Comparison of ENCODE assay signal across 8 mouse cellular contexts in the genomic region with DNA sequence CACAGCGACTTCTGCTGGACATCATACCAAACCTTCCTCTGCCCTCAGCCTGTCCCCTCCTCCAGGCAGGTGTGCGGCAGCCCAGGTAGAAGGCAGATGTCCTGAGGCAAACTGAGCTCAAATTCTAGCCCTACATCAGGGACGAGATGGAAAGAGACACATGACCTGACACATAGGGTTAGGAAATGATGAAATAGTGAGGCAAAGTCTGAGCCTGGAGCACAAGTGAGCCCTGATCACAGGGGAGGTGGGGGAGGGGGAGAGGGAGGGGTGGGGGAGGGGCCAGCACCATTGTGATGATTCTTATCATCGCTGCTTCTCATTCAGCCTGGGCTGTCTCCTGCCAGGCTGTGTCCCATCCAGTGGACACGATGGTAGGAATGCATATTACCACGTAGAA. TPM values are rescaled to one million over a fixed set of nuclear protein-coding genes. Genes with fewer than 3 reads are reported as not detected.
DNase-seq lines count a peak whose midpoint lies in the region; ATAC-seq and TF ChIP-seq lines count a peak whose summit lies in the region.

No protein-coding gene starts in this region.

- peaks cover 26 to 40% of the 10 kb centered on the region in 2 experiments for H3K4me1 ChIP-seq in heart, embryonic 14.5 days (ENCODE audit: control insufficient read depth in 2 of 2, insufficient read depth in 2 of 2, low read length in 2 of 2)
- H3K4me1 ChIP-seq in embryonic facial prominence, embryonic 12.5 days = peaks cover 22% of the 10 kb centered on the region
- peaks cover 12 to 22% of the 10 kb centered on the region in 2 experiments for H3K4me1 ChIP-seq in liver, embryonic 14.5 days (replicated peaks; ENCODE audit: control insufficient read depth in 2 of 2, insufficient read depth in 2 of 2, low read length in 1 of 2)

- intact Hi-C loops in heart, postnatal 36 days (cut with DNase I) = loop anchor here (2.0 kb wide), 1 partner anchor 15 kb away; no protein-coding TSS in a partner anchor

- 44% methylated on average over 6 of the region's 6 CpGs for WGBS in heart, embryonic 14.5 days
- WGBS in embryonic facial prominence, embryonic 12.5 days = 59% methylated on average over 6 of the region's 6 CpGs
- 63% methylated on average over 6 of the region's 6 CpGs for WGBS in liver, embryonic 14.5 days (ENCODE audit: insufficient replicate concordance)

- no peaks in the 10 kb centered on the region for H3K9me3 ChIP-seq in heart, embryonic 14.5 days (ENCODE audit: control insufficient read depth, low read length)
- H3K9me3 ChIP-seq in embryonic facial prominence, embryonic 12.5 days = no peaks in the 10 kb centered on the region
- no peaks in the 10 kb centered on the region for H3K9me3 ChIP-seq in liver, embryonic 14.5 days (ENCODE audit: control insufficient read depth, low read length)

- no peak overlapping the region for H3K4me3 ChIP-seq in heart, embryonic 14.5 days (ENCODE audit: control insufficient read depth in 1 of 2, insufficient read depth in 1 of 2, low read depth in 1 of 2, low read length in 2 of 2)
- no peak overlapping the region for H3K4me3 ChIP-seq in embryonic facial prominence, embryonic 12.5 days
- H3K4me3 ChIP-seq in liver, embryonic 14.5 days (ENCODE audit: insufficient read depth in 1 of 2, low read depth in 2 of 2, low read length in 2 of 2) = no peak overlapping the region

- no peak for TF ChIP-seq CTCF in liver, embryonic 14.5 days (IDR thresholded peaks at IDR 0.05; ENCODE audit: low read depth)

- peak overlapping the region; percentile 13 to 66 for H3K27ac ChIP-seq in heart, embryonic 14.5 days (replicated peaks in 1 of 2; ENCODE audit: control insufficient read depth in 1 of 2, insufficient read depth in 1 of 2, low read depth in 2 of 2, low read length in 2 of 2)
- H3K27ac ChIP-seq in embryonic facial prominence, embryonic 12.5 days = peak overlapping the region; percentile 23; the same call in 1 of the 2 replicates
- H3K27ac ChIP-seq in liver, embryonic 14.5 days = no peak overlapping the region; the same call in 1 of the 2 replicates

- H3K36me3 ChIP-seq in heart, embryonic 14.5 days (ENCODE audit: control insufficient read depth, insufficient read depth, low read length) = peaks cover 12% of the 10 kb centered on the region; the same call in 1 of the 2 replicates
- H3K36me3 ChIP-seq in embryonic facial prominence, embryonic 12.5 days = peaks cover 2% of the 10 kb centered on the region; the same call in 1 of the 2 replicates
- H3K36me3 ChIP-seq in liver, embryonic 14.5 days (replicated peaks; ENCODE audit: control insufficient read depth, insufficient read depth, low read depth) = no peaks in the 10 kb centered on the region

- no peak for TF ChIP-seq EP300 in liver, embryonic 14.5 days (IDR thresholded peaks at IDR 0.05; ENCODE audit: low read depth)

- H3K27me3 ChIP-seq in heart, embryonic 14.5 days (ENCODE audit: control insufficient read depth, insufficient read depth, low read length) = no peaks in the 10 kb centered on the region
- H3K27me3 ChIP-seq in embryonic facial prominence, embryonic 12.5 days = no peaks in the 10 kb centered on the region
- H3K27me3 ChIP-seq in liver, embryonic 14.5 days (ENCODE audit: control insufficient read depth, insufficient read depth, low read length) = no peaks in the 10 kb centered on the region

- peak overlapping the region; percentile 57; the same call in 1 of the 2 replicates for H3K9ac ChIP-seq in heart, embryonic 14.5 days (ENCODE audit: low read length)
- no peak overlapping the region for H3K9ac ChIP-seq in embryonic facial prominence, embryonic 12.5 days
- H3K9ac ChIP-seq in liver, embryonic 14.5 days (replicated peaks) = no peak overlapping the region

- DNase-seq in heart, postnatal 36 days = no peak
- peak; percentile 51 for DNase-seq in 3T3-L1 (ENCODE audit: low read depth, low spot score)
- no peak for DNase-seq in liver, embryonic 14.5 days (ENCODE audit: low read depth in 3 of 3, low spot score in 3 of 3)
- no peak for DNase-seq in right cerebral cortex, postnatal 10 days (ENCODE audit: low spot score in 2 of 2)
- DNase-seq in adrenal gland, adult 2 months = no peak
- no peak for DNase-seq in gastrocnemius, postnatal 25 days

- ATAC-seq in heart, embryonic 14.5 days (ENCODE audit: insufficient number of reproducible peaks, insufficient read depth, low FRiP score, low read depth) = no peak
- no peak for ATAC-seq in embryonic facial prominence, embryonic 12.5 days (ENCODE audit: insufficient number of reproducible peaks, insufficient read depth, low FRiP score, low TSS enrichment)
- ATAC-seq in liver, embryonic 14.5 days (ENCODE audit: insufficient read depth) = peak; percentile 23; the same call in 1 of the 2 replicates

- H3K4me2 ChIP-seq in heart, embryonic 14.5 days (ENCODE audit: low read length) = no peak overlapping the region
- no peak overlapping the region for H3K4me2 ChIP-seq in embryonic facial prominence, embryonic 12.5 days (replicated peaks)
- H3K4me2 ChIP-seq in liver, embryonic 14.5 days (ENCODE audit: low read depth) = no peak overlapping the region

RNA-seq across cellular contexts. Expression of a gene that starts 40.0 kb away (rescaled TPM):
- 30.2 and 36.9 TPM in 2 replicates for polyA plus RNA-seq in heart, embryonic 14.5 days (2014; fragmentation: Nextera tagmentation; extraction: Ambion mirVana)
- 100 to 1,000 TPM in 1 of 2 experiments, 10 to 100 TPM in 1; 49.6 to 105 TPM for total RNA-seq in heart, postnatal 36 days (2021)
- polyA plus RNA-seq in embryonic facial prominence, embryonic 12.5 days (2016; fragmentation: Nextera tagmentation; extraction: Ambion mirVana) = 19.4 and 20.6 TPM in 2 replicates
- polyA plus RNA-seq in liver, embryonic 14.5 days (2012; rRNA removed) = 25.0 and 26.8 TPM in 2 replicates
- polyA plus RNA-seq in liver, embryonic 14.5 days (2014; fragmentation: Nextera tagmentation; extraction: Ambion mirVana) = 25.9 and 29.9 TPM in 2 replicates
- total RNA-seq in adrenal gland, adult 2 months (2021) = 10 to 100 TPM; 33.5 to 67.7 TPM
- polyA plus RNA-seq in adrenal gland, adult 2 months (2012; rRNA removed) = 80.9 and 86.9 TPM in 2 replicates
- total RNA-seq in gastrocnemius, postnatal 25 days (2021) = 10 to 100 TPM; 49.2 to 82.2 TPM

RNA-seq across cellular contexts. Expression of a gene that starts 40.6 kb away (rescaled TPM):
- polyA plus RNA-seq in heart, embryonic 14.5 days (2014; fragmentation: Nextera tagmentation; extraction: Ambion mirVana) = 120 and 121 TPM in 2 replicates
- 10 to 100 TPM; 47.5 to 56.2 TPM for total RNA-seq in heart, postnatal 36 days (2021)
- 102 and 103 TPM in 2 replicates for polyA plus RNA-seq in embryonic facial prominence, embryonic 12.5 days (2016; fragmentation: Nextera tagmentation; extraction: Ambion mirVana)
- polyA plus RNA-seq in liver, embryonic 14.5 days (2012; rRNA removed) = 26.0 and 27.5 TPM in 2 replicates
- 31.3 and 33.4 TPM in 2 replicates for polyA plus RNA-seq in liver, embryonic 14.5 days (2014; fragmentation: Nextera tagmentation; extraction: Ambion mirVana)
- 100 to 1,000 TPM; 166 to 170 TPM for total RNA-seq in adrenal gland, adult 2 months (2021)
- 132 and 156 TPM in 2 replicates for polyA plus RNA-seq in adrenal gland, adult 2 months (2012; rRNA removed)
- total RNA-seq in gastrocnemius, postnatal 25 days (2021) = 10 to 100 TPM; 52.0 to 61.0 TPM
